Mouse (Mus musculus) myocyte (in vitro differentiated cells): ENCODE measurements around the gene Castor2. TPM values are rescaled to one million over a fixed set of nuclear protein-coding genes. Genes with fewer than 3 reads are reported as not detected.
A peak's percentile ranks its signal among the peaks of the same experiment; 100 is the strongest.

Experiments
- H3K27me3 ChIP-seq: one replicate; pipeline ENCODE4 v1.6.1; 2011; ENCODE audit not compliant: control insufficient read depth, insufficient read depth, insufficient read length
- H3K36me3 ChIP-seq: one replicate; pipeline ENCODE4 v1.6.1; 2011; ENCODE audit not compliant: control insufficient read depth, insufficient read depth
- H3K4me2 ChIP-seq: one replicate; pipeline ENCODE4 v1.6.1; 2011; ENCODE audit warnings: low read depth, control low read depth
- H3K4me3 ChIP-seq: one replicate; pipeline ENCODE4 v1.5.1; 2011; ENCODE audit warnings: mild to moderate bottlenecking, control low read depth, moderate library complexity
- H3K79me2 ChIP-seq: one replicate; pipeline ENCODE4 v1.6.1; 2011; ENCODE audit not compliant: control insufficient read depth, insufficient read depth
- H3ac ChIP-seq: one replicate; pipeline ENCODE4 v1.6.1; 2011; ENCODE audit not compliant: control insufficient read depth, insufficient read length
- CEBPB ChIP-seq: IDR thresholded peaks from 2 replicates; pipeline ENCODE4 v1.6.1; 2011; ENCODE audit warnings: mild to moderate bottlenecking, moderate library complexity; ENCODE audit not compliant: poor library complexity, insufficient read depth, severe bottlenecking
- E2F4 ChIP-seq: IDR thresholded peaks from one replicate; pipeline ENCODE4 v1.6.1; 2011; ENCODE audit warnings: mild to moderate bottlenecking, control low read depth, moderate library complexity; ENCODE audit not compliant: insufficient read depth
- MAX ChIP-seq: IDR thresholded peaks from one replicate; pipeline ENCODE4 v1.6.1; 2011; ENCODE audit warnings: low read depth, mild to moderate bottlenecking, control low read depth
- MYOD1 ChIP-seq, 3 experiments: IDR thresholded peaks; one replicate each; pipeline ENCODE4 v1.6.1; 2011; ENCODE audit warnings: control low read depth in 2 of 3, low read depth in 2 of 3, mild to moderate bottlenecking in 2 of 3, moderate library complexity in 1 of 3; ENCODE audit not compliant: insufficient read length in 2 of 3, control insufficient read depth in 1 of 3
- MYOG ChIP-seq, 3 experiments: IDR thresholded peaks; one replicate each; pipeline ENCODE4 v1.6.1; 2011; ENCODE audit warnings: control low read depth in 2 of 3, low read depth in 2 of 3, mild to moderate bottlenecking in 2 of 3; ENCODE audit not compliant: insufficient read length in 2 of 3, control insufficient read depth in 1 of 3, insufficient read depth in 1 of 3
- POLR2A ChIP-seq: IDR thresholded peaks from one replicate; pipeline ENCODE4 v1.6.1; 2011; ENCODE audit warnings: low read depth, mild to moderate bottlenecking, control low read depth, moderate library complexity; ENCODE audit not compliant: insufficient read length
- POLR2AphosphoS2 ChIP-seq: IDR thresholded peaks from one replicate; pipeline ENCODE4 v1.6.1; 2011; ENCODE audit warnings: low read depth, control low read depth; ENCODE audit not compliant: insufficient read length
- REST ChIP-seq: IDR thresholded peaks from one replicate; pipeline ENCODE4 v1.6.1; 2011; ENCODE audit warnings: mild to moderate bottlenecking, control low read depth, moderate library complexity; ENCODE audit not compliant: insufficient read depth, insufficient read length
- SRF ChIP-seq: IDR thresholded peaks from one replicate; pipeline ENCODE4 v1.6.1; 2011; ENCODE audit warnings: low read depth; ENCODE audit not compliant: control insufficient read depth, insufficient read length
- TCF12 ChIP-seq: IDR thresholded peaks from one replicate; pipeline ENCODE4 v1.6.1; 2011; ENCODE audit warnings: mild to moderate bottlenecking, control low read depth; ENCODE audit not compliant: poor library complexity, insufficient read depth, severe bottlenecking
- TCF3 ChIP-seq: IDR thresholded peaks from one replicate; pipeline ENCODE4 v1.6.1; 2011; ENCODE audit warnings: low read depth, control low read depth; ENCODE audit not compliant: insufficient read length
- USF1 ChIP-seq: IDR thresholded peaks from one replicate; pipeline ENCODE4 v1.6.1; 2011; ENCODE audit warnings: low read depth, mild to moderate bottlenecking, control low read depth, moderate library complexity
- polyA plus RNA-seq: library from polyadenylated mRNA; unstranded; fragments of >200 nt; fragmentation: generic; extraction: Trizol; gene quantifications from one replicate; pipeline ENCODE4 v1.2.1, GENCODE M21; 2012; ENCODE audit warnings: missing spikeins

Castor2 gene
- polyA plus RNA-seq, 1 experiment, result 7.3 TPM

GRCm38 (mm10) chr5:134148153-134148552 is 48.6 kb downstream of the Castor2 start:
- H3K79me2 ChIP-seq, result no peaks in the 10 kb centered on the region
- no peaks in the 10 kb centered on the region for H3K27me3 ChIP-seq
- H3K36me3 ChIP-seq, result no peaks in the 10 kb centered on the region
- TF ChIP-seq POLR2AphosphoS2 (no peak), MYOG (IDR thresholded peaks at IDR 0.05; ENCODE audit: control insufficient read depth in 1 of 3, insufficient read depth in 1 of 3, insufficient read length in 2 of 3, low read depth in 2 of 3) (peak in 1 of 3 experiments; percentile 49), POLR2A (no peak), CEBPB (no peak), REST (no peak), USF1 (no peak), TCF12 (no peak), TCF3 (no peak), MAX (no peak), SRF (no peak), MYOD1 (IDR thresholded peaks at IDR 0.05; ENCODE audit: control insufficient read depth in 1 of 3, insufficient read length in 2 of 3, low read depth in 2 of 3) (peak in 1 of 3 experiments; percentile 25)
- no peak overlapping the region for H3K4me3 ChIP-seq
- H3K4me2 ChIP-seq, result no peak overlapping the region
- H3ac ChIP-seq, result no peak overlapping the region

GRCm38 (mm10) chr5:134151895-134152294 is 52.4 kb downstream of the Castor2 start:
- H3ac ChIP-seq, result no peak overlapping the region
- H3K79me2 ChIP-seq, result no peaks in the 10 kb centered on the region
- H3K27me3 ChIP-seq, result no peaks in the 10 kb centered on the region
- TF ChIP-seq MYOD1 (IDR thresholded peaks at IDR 0.05; ENCODE audit: control insufficient read depth in 1 of 3, insufficient read length in 2 of 3, low read depth in 2 of 3) (peak in 2 of 3 experiments; percentile 57 to 60), MYOG (IDR thresholded peaks at IDR 0.05; ENCODE audit: control insufficient read depth in 1 of 3, insufficient read depth in 1 of 3, insufficient read length in 2 of 3, low read depth in 2 of 3) (peak in 2 of 3 experiments; percentile 3), SRF (no peak), USF1 (no peak), POLR2AphosphoS2 (no peak)
- no peak overlapping the region for H3K4me3 ChIP-seq
- no peak overlapping the region for H3K4me2 ChIP-seq
- no peaks in the 10 kb centered on the region for H3K36me3 ChIP-seq

GRCm38 (mm10) chr5:134155916-134156466 is 56.5 kb downstream of the Castor2 start:
- Histone ChIP-seq H3K36me3 (peaks cover 14% of the 10 kb centered on the region), H3K4me2 (no peak overlapping the region), H3K27me3 (no peaks in the 10 kb centered on the region), H3K4me3 (no peak overlapping the region), H3K79me2 (no peaks in the 10 kb centered on the region), H3ac (no peak overlapping the region)
- no peak for TF ChIP-seq USF1

- Histone ChIP-seq H3K4me3 (no peak overlapping the region), H3K36me3 (peaks cover 21% of the 10 kb centered on the region), H3K27me3 (no peaks in the 10 kb centered on the region), H3K4me2 (no peak overlapping the region), H3ac (no peak overlapping the region), H3K79me2 (no peaks in the 10 kb centered on the region)
- TF ChIP-seq E2F4 (no peak), MYOD1 (IDR thresholded peaks at IDR 0.05; ENCODE audit: control insufficient read depth in 1 of 3, insufficient read length in 2 of 3, low read depth in 2 of 3) (no peak), TCF3 (no peak)
Measured at GRCm38 (mm10) chr5:134164688-134165087, 65.2 kb downstream of the Castor2 start.

GRCm38 (mm10) chr5:134166642-134167041 is 67.1 kb downstream of the Castor2 start:
- H3K4me2 ChIP-seq, result no peak overlapping the region
- peaks cover 18% of the 10 kb centered on the region for H3K36me3 ChIP-seq
- no peaks in the 10 kb centered on the region for H3K79me2 ChIP-seq
- no peaks in the 10 kb centered on the region for H3K27me3 ChIP-seq
- no peak for TF ChIP-seq POLR2A
- no peak for TF ChIP-seq POLR2AphosphoS2
- TF ChIP-seq MYOG (IDR thresholded peaks at IDR 0.05; ENCODE audit: control insufficient read depth in 1 of 3, insufficient read depth in 1 of 3, insufficient read length in 2 of 3, low read depth in 2 of 3), result no peak
- TF ChIP-seq TCF3, result no peak
- TF ChIP-seq REST, result no peak
- no peak for TF ChIP-seq MYOD1 (IDR thresholded peaks at IDR 0.05; ENCODE audit: control insufficient read depth in 1 of 3, insufficient read length in 2 of 3, low read depth in 2 of 3)
- no peak for TF ChIP-seq MAX
- no peak for TF ChIP-seq CEBPB
- TF ChIP-seq E2F4, result no peak
- TF ChIP-seq TCF12, result no peak
- TF ChIP-seq SRF, result no peak
- no peak for TF ChIP-seq USF1
- no peak overlapping the region for H3K4me3 ChIP-seq
- H3ac ChIP-seq, result no peak overlapping the region
